Mouse (Mus musculus) midbrain, embryonic 13.5 days (tissue): ENCODE data around the gene Rc3h1. TPM values are rescaled to one million over a fixed set of nuclear protein-coding genes. Genes with fewer than 3 reads are reported as not detected.

Experiments
- ATAC-seq: fragments of 200-750 bp; cut with Nextera tagmentation; 2 replicates; pipeline ENCODE4 v1.8.0; 2017; ENCODE audit warnings: mild to moderate bottlenecking, moderate TSS enrichment, moderate library complexity
- H3K27ac ChIP-seq: fragments of 300-500 bp; sonication (generic); 2 replicates; pipeline ENCODE4 v1.5.1; 2015; ENCODE audit warnings: inconsistent platforms, mild to moderate bottlenecking, moderate library complexity
- H3K27me3 ChIP-seq: fragments of 300-500 bp; sonication (generic); 2 replicates; pipeline ENCODE4 v1.6.1; 2015; ENCODE audit warnings: mild to moderate bottlenecking, inconsistent platforms
- H3K36me3 ChIP-seq: fragments of 300-500 bp; sonication (generic); 2 replicates; pipeline ENCODE4 v1.6.1; 2015; ENCODE audit warnings: mild to moderate bottlenecking, inconsistent platforms
- H3K4me1 ChIP-seq: fragments of 300-500 bp; sonication (generic); replicated peaks from 2 replicates; pipeline ENCODE4 v1.6.1; 2015; ENCODE audit warnings: inconsistent platforms
- H3K4me2 ChIP-seq: fragments of 300-500 bp; sonication (generic); replicated peaks from 2 replicates; pipeline ENCODE4 v1.6.1; 2015; ENCODE audit warnings: moderate library complexity, mild to moderate bottlenecking, inconsistent platforms
- H3K4me3 ChIP-seq: fragments of 300-500 bp; sonication (generic); replicated peaks from 2 replicates; pipeline ENCODE4 v1.5.1; 2015; ENCODE audit warnings: mild to moderate bottlenecking, inconsistent platforms
- H3K9ac ChIP-seq: fragments of 300-500 bp; sonication (generic); replicated peaks from 2 replicates; pipeline ENCODE4 v1.6.1; 2015; ENCODE audit warnings: mild to moderate bottlenecking, inconsistent platforms
- H3K9me3 ChIP-seq: fragments of 300-500 bp; sonication (generic); 2 replicates; pipeline ENCODE4 v1.6.1; 2016; ENCODE audit warnings: mild to moderate bottlenecking, inconsistent platforms
- WGBS: fragments of 180-500 bp; shearing (Covaris S2); methylation state at CpG from one replicate; pipeline ENCODE4 v1.1.7; 2015; 5-methylcytosine and 5-hydroxymethylcytosine counted together
- polyA plus RNA-seq: library from polyadenylated mRNA; unstranded; fragments of >200 nt; fragmentation: Nextera tagmentation; extraction: Ambion mirVana; gene quantifications from 2 replicates; pipeline ENCODE4 v1.2.1, GENCODE M21; 2015

The Rc3h1 gene
- polyA plus RNA-seq, 1 experiment from 2014 or later: 9.1 TPM

DNA sequence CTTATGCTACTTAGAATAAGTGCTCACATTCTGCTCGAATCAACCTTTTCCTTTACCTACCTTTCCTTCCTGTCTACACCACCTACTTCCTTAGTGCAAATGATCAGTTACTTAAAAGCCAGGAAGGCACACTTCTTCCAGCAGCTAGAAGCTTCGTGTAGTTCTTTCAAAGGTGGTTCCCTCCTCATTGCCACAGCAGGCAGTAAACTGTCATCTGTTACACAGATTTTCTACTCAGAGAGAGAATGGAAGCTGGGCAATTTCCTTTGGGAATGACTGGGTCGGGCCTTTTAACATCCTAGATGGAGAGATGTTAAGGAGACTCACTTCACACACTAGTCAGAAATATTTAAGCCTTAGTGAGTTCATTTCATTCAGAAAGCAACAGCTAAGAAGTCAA is 99.3 kb downstream of the Rc3h1 start:
- Histone ChIP-seq H3K36me3 (peaks cover 23% of the 10 kb centered on the region), H3K4me1 (no peaks in the 10 kb centered on the region), H3K9me3 (no peaks in the 10 kb centered on the region), H3K27ac (no peak overlapping the region), H3K4me2 (no peak overlapping the region), H3K9ac (no peak overlapping the region), H3K27me3 (no peaks in the 10 kb centered on the region), H3K4me3 (no peak overlapping the region)
- ATAC-seq: no peak
- WGBS: 77% methylated on average over 3 of the region's 3 CpGs

DNA sequence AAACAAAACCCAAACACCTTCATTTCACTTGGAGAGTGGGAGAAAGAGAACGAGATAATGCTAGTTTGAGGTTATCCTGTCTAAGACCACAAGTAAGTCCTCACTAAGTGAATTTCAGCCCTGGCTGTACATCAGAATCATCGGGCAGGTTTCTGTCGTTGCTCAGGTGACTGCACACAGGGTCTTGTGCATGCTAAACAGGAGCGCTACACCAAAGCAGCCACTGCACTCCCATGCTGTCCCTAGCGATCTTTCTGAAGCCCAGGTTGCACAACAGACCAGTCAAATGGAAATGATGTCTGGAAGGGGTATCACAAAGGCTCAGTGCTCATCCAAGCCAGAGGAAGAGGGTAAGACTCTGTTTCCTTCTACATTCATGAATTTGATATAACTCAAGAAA is 100.3 kb downstream of the Rc3h1 start:
- Histone ChIP-seq H3K9ac (no peak overlapping the region), H3K4me1 (no peaks in the 10 kb centered on the region), H3K4me2 (no peak overlapping the region), H3K4me3 (no peak overlapping the region), H3K27ac (no peak overlapping the region), H3K9me3 (no peaks in the 10 kb centered on the region), H3K36me3 (peaks cover 24% of the 10 kb centered on the region), H3K27me3 (no peaks in the 10 kb centered on the region)
- no peak for ATAC-seq
- WGBS: 82% methylated on average over 5 of the region's 5 CpGs

DNA sequence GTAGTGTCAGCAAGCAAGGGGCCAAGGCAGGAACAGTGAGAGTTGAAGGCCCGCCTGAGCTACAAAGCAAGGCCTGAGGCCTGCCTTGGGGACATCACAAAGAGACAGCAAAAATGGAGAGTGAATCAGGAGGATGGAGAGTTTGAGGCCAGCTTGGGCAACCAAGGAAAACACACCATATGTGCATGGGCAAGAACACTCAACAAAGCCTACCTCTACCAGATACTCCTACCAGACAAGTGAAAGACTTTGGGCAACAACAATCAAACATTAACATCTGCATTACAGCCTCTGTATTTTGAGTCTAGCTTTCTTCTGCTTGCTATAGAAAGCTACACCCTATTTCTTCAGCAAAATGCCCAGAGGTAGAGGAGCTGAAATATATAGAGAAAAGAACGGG is 101.8 kb downstream of the Rc3h1 start:
- ATAC-seq: no peak
- no peaks in the 10 kb centered on the region for H3K4me1 ChIP-seq
- no peak overlapping the region for H3K27ac ChIP-seq
- H3K27me3 ChIP-seq: no peaks in the 10 kb centered on the region
- H3K4me3 ChIP-seq: no peak overlapping the region
- H3K9ac ChIP-seq: no peak overlapping the region
- peaks cover 39% of the 10 kb centered on the region for H3K36me3 ChIP-seq
- H3K4me2 ChIP-seq: no peak overlapping the region
- no peaks in the 10 kb centered on the region for H3K9me3 ChIP-seq
- WGBS: 89% methylated on average over 2 of the region's 2 CpGs

DNA sequence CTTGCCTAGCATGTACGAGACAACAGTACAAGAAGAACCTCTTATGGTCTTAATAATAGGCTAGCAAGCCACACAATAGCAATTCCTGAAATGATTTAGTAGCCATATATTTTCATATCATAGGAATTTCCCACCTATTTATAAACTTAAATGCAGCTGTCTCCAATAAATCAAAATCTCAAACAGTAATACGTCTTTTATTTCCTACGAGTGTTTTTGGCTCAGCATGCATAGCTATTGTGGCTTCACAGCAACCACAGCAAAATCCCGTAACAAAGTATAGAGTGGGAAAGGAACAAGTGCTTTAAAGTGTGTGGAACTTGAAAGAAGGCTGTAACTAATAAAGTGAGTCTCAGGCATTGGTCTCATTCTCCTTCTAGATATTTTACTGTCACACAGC is 104.2 kb downstream of the Rc3h1 start:
- 93% methylated on average over 4 of the region's 4 CpGs for whole genome bisulfite sequencing
- peaks cover 1% of the 10 kb centered on the region for H3K4me1 ChIP-seq

DNA sequence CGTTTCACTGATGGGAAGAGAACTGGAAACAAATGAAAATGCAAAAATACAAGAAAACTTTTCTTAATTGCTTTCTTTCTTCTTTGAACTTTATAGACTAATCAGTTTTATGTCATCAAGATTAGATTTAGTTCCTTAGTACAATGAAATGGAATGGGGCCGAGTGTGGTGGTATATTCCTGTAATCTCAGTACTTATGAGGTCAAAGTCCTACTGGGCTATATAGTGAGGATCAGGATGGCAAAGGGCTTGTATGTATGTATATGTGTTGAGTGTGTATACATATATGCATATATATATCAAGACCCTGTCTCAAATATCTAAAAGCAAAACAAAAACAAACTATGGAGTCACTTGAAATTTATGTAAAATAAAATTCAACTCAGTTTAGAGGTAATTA is 110.2 kb downstream of the Rc3h1 start:
- Histone ChIP-seq H3K4me3 (no peak overlapping the region), H3K27me3 (no peaks in the 10 kb centered on the region), H3K27ac (no peak overlapping the region), H3K9ac (no peak overlapping the region), H3K4me1 (peaks cover 4% of the 10 kb centered on the region), H3K9me3 (no peaks in the 10 kb centered on the region), H3K4me2 (no peak overlapping the region), H3K36me3 (peaks cover 49% of the 10 kb centered on the region)
- no peak for ATAC-seq
- WGBS: 92% methylated on average over 2 of the region's 2 CpGs

More for the DNA sequence above, 104.2 kb downstream of the Rc3h1 start:
- no peak for ATAC-seq
- Histone ChIP-seq H3K4me2 (no peak overlapping the region), H3K9ac (no peak overlapping the region), H3K4me3 (no peak overlapping the region), H3K27ac (no peak overlapping the region), H3K9me3 (no peaks in the 10 kb centered on the region), H3K36me3 (peaks cover 34% of the 10 kb centered on the region), H3K27me3 (no peaks in the 10 kb centered on the region)

DNA sequence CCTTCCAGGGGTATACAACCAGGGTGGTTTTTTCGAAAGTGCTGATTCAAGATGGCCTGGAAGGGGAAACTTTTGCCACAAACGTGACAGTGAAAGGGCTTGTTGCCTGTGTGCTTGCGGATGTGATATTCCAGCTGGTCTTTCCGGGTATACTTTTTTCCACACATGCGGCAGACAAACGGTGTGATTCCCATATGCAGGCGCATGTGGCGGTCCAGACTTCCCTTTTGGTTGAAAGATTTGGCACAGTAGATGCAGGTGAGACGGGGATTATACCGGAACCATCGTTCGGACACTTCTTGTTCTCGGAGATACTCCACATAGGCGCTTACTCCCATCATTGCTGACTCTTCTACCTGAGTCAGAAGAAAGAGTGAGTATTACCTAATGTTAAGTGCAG is 113.8 kb downstream of the Rc3h1 start:
- no peak overlapping the region for H3K4me3 ChIP-seq
- peaks cover 40% of the 10 kb centered on the region for H3K36me3 ChIP-seq
- WGBS: 96% methylated on average over 14 of the region's 14 CpGs
- no peak overlapping the region for H3K9ac ChIP-seq
- H3K27ac ChIP-seq: no peak overlapping the region
- no peaks in the 10 kb centered on the region for H3K27me3 ChIP-seq
- no peak overlapping the region for H3K4me2 ChIP-seq
- H3K9me3 ChIP-seq: no peaks in the 10 kb centered on the region
- ATAC-seq: no peak
- peaks cover 4% of the 10 kb centered on the region for H3K4me1 ChIP-seq

Other genes with a start within 250 kb of the Rc3h1 start
- gene Rabgap1l, start 113.2 kb upstream of the Rc3h1 start, polyA plus RNA-seq: 22.9 and 25.2 TPM in 2 replicates
- 3.8 and 4.1 TPM in 2 replicates for gene Serpinc1, start 72.2 kb downstream of the Rc3h1 start, polyA plus RNA-seq
- 13.6 and 14.1 TPM in 2 replicates for gene Zbtb37, start 128.4 kb downstream of the Rc3h1 start, polyA plus RNA-seq
- 29.5 and 31.5 TPM in 2 replicates for gene Dars2, start 164.2 kb downstream of the Rc3h1 start, polyA plus RNA-seq
- 19.1 and 22.1 TPM in 2 replicates for gene Cenpl, start 164.3 kb downstream of the Rc3h1 start, polyA plus RNA-seq
- 17.1 and 19.5 TPM in 2 replicates for gene Klhl20, start 225.1 kb downstream of the Rc3h1 start, polyA plus RNA-seq
- 10.7 and 13.4 TPM in 2 replicates for gene Ankrd45, start 236.3 kb downstream of the Rc3h1 start, polyA plus RNA-seq